Mouse (Mus musculus) testis, postnatal 14 days (tissue): ENCODE measurements at regions not wholly inside any gene's neighbourhood (a gene's known extent, or its start where the extent isn't known, plus 50 kb on each side); places are given as distances from the start of the nearest gene placed in this dataset.

ENCODE experiments used
- DNase-seq: peaks from one replicate; pipeline ENCODE4 v3.0.0; 2021; ENCODE audit warnings: low spot score

DNA sequence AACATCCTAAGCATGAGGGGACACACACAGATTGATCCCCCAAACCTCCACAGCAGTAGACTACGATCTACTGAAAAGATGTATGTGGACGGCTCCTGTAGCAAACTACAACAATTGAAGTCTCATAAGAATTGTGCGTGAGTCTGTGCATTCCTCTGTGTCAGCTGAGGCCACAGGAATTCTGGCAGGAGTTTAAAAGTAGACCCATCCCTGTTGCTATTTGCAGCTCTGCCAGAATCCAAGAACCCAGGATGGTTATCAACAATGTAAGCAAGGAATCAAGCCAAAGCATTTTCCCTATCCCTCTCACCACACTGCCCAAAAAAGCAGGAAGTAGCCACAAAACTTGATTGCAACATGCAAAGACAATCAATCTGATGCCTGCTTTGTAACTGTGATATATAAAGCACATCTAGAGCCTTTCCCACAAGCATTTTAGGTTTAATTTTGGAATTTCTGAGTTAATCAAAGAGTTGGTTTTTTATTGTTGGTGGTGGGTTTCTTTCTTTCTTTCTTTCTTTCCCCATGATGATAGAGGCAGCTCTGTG, 256.3 kb upstream of the Tbl1xr1 start:
- DNase-seq: no peak

DNA sequence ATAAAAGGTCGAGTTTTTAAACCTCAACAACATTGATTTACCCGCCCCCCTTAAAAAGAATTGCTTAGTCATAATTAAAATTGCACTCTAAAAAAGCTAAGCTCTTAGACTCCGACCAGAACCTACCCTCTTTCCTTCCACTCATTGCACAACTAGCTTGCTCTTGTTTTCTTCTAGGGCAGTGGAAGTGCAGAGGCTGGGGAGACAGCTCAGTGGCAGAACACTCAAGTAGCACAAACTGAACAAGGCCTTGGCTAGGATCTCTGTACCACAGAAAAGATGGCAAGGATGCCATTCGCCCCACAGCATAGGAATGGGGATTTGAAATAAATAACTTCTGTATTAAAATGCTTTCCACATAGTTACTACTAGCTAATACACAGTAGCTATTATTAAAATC, 253.8 kb upstream of the Tbl1xr1 start:
- no peak for DNase-seq

GRCm38 (mm10) chr3:21823331-21823730, 253.1 kb upstream of the Tbl1xr1 start:
- DNase-seq: no peak

GRCm38 (mm10) chr3:21824101-21824880, 252.2 kb upstream of the Tbl1xr1 start:
- no peak for DNase-seq

DNA sequence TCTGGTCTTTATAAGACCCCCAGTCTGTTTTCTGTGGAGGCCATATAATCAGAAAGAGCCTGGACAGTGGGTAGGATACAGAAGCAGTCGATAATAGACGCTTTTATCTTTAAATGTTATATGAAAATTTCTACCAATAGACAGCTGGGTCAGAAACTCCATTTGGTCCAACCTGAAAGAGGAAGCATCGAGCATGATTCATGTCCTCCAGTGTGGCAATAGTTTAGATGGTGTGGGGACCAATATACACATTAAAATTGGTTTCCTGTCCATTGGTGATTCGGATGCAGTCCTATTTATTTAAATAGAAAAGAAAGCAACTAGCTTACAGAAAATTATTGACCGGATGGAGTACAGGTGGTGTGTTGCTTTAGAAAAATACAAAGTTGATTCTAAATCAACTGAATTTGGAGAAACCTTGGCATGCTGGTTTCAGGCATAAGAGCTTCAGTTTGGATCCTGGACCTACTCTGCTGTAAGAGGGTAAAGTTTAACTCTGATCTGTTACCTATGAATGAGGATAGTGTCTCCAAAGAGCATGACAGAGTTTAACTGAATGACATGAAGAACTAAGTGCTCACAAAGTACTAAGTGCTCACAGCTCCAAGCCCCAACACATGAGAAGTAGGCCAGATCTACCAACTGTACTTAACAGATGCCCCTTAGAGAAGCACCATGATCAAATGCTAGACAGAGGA, 251.4 kb upstream of the Tbl1xr1 start:
- no peak for DNase-seq

GRCm38 (mm10) chr3:21827656-21828055, 248.8 kb upstream of the Tbl1xr1 start:
- no peak for DNase-seq

DNA sequence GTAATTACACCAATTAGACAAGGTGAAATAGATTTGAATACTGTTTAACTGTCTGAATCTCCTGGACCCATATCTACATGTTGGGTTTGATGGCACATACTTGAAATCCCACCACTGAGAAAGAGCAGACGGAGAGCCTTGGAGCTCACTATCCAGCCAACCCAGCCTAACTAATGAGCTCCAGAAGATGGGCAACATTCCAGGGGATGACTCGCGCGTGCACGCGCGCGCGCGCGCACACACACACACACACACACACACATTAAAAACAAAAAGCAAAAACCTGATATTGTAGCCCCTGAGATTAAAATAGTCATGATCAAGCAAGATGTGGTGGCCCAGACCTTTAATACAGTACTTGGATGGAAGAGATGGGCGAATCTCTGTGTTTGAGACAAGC, 243.3 kb upstream of the Tbl1xr1 start:
- DNase-seq: no peak

GRCm38 (mm10) chr3:21835526-21835925, 240.9 kb upstream of the Tbl1xr1 start:
- no peak for DNase-seq

GRCm38 (mm10) chr3:21837297-21837946, 239.0 kb upstream of the Tbl1xr1 start:
- DNase-seq: no peak

DNA sequence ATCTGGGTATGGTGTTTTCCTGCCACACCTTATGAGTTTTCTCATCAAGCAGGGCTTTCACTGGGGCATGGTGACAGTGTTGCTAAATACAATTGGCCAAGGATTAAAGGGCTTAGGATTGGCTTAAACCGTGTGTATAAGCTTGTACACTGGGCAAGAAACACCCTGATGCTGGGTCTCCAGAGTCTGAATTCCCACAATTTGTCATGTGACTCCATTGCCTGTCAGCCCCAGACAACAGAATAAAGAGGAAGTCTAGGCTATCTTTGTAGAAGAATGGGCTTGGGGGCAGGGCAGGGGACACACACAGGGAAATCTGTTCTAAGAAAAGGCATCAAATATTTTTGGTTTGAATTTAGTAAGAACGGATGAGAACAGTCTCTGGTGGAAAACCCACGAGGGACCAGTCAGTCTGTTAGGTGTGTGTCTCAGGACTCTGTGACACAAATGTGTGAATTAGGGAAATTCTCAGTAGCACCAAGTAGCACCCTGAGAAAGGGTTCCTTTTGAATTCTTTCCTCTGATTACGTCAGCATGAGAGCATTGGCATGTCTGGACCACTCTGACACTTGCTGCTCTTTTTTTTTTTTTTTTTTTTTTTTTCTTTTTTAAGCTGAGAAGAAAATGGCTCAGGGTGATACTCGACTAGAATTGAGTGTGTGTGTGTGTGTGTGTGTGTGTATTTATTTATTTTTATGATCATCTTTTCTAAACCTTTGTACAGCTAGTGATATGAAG, 235.5 kb upstream of the Tbl1xr1 start:
- no peak for DNase-seq

GRCm38 (mm10) chr3:21841506-21841905, 234.9 kb upstream of the Tbl1xr1 start:
- DNase-seq: no peak

DNA sequence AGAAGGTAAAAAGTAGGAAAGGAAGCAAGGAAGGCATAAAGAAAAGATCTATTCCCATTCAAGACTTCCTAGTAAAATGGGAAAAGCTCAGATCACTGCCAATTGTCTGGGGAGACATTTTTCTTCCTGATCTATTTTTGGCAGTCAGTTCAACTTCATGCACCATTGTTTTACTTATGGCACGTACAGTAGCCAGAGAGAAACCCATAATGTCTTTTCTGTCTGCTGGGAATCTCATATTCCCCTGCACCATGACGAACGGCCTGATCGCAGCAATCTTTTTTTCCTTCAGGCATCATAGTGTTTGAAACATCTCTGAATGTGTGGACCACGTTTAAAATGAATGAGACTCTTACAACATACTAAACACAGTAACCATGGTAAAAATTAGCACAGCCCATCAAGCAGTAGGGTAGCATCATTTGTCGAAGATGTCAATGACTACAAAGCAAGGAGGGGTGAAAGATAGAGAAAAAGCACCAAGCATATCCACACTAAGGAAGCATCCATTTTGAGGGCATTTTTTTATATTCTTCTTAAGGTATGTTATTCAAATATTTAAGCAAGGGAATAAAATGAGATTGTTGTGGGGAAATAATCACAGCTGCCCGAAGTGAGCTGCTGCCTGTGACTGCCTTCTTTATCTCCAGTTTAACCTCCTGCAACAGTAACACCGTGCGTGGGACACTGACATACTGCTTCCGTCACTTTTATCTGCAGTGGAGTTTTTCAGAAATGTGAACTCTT, 233.7 kb upstream of the Tbl1xr1 start:
- no peak for DNase-seq

- DNase-seq: no peak
Observed at GRCm38 (mm10) chr3:21843292-21843852, 233.1 kb upstream of the Tbl1xr1 start.

DNA sequence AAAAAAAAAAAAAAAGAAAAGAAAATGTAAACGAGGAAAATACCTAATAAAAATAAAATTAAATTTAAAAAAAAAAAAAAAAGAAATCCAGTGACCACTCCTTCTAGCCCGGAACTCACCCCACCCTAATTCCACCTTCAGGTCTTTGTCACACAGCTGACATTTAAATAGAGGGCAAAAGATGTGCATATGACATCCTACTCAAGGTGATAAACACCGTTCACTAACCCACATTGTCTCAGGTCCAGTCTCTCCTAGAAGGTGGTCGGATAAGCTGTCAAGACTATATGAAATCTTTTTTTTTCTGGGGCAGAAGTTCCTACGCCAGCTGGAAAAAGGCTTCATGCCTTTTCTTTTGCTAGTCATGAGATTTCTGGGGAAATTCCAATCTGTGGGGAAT, 226.6 kb upstream of the Tbl1xr1 start:
- DNase-seq: no peak

- DNase-seq: no peak
Observed at GRCm38 (mm10) chr3:21850977-21851376, 225.5 kb upstream of the Tbl1xr1 start.

DNA sequence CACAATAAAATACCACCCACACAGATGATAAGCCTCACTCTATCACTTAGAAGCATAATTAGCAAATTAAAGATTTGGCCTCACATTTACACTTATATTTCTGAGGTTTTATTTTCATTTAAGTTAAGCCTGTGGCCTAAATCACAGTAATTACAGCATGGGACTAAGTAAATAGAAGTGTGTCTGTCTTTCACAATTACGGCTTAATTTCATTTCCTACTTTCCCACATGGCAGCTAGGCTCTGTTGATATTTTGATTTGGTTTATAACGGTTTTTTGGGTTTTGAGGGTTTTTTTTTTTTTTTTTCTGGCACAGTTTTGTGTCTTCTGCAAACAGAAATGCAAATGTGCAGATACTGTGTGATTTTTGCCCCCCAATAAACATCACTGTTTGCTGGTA, 222.1 kb upstream of the Tbl1xr1 start:
- DNase-seq: no peak

DNA sequence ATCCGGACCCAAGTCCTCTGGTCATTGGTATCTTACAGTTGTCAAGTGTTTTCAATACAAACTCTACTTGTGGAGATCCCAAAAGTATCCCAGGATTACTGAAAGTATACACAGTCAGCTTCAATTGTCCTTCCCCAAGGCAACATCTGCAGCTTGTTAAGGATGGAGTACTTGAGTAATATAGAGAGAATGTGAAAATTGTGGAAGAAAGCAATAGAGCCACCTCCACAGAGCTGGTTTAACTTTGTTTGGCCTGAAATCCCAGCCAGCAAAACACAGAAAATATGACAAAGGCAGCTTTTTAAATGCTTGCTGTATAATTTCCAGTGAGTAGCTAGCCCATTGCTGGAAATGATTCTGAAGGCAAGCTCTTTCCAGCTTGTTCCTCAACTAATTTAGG, 217.0 kb upstream of the Tbl1xr1 start:
- no peak for DNase-seq

DNA sequence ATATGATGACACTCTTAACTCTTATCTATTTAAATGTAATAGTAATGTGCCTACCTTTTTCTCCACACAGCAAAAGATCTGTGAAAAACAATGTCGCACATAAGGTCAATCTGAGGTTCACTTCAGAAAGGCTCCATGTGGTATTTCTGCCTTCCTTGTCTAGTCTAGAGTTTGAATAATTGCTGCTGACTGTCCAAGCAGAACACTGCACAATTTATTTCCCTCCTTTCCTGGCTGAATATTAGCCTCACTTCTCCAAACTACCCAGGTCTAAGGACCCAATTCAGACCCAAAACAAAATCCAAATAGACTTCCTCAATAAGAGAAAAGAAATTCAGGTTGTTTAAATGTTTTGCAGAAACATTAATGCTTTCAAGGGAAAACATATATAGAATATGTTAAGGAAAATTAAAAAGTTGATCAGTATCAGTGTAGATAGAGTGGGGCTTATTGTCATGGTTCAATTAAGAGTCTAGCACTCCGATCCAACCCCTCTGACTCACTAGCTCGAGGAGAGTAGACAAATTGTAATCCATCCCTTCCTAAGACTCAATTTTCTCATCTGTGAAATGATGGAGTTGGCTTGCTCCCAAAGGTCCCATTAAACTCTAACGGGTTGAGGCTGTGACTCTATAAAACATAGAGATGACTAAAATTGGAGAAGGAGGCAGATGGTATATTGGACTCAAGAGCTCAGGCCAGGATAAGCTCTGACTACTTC, 215.4 kb upstream of the Tbl1xr1 start:
- no peak for DNase-seq

- no peak for DNase-seq
Observed at GRCm38 (mm10) chr3:21861636-21861970, 214.8 kb upstream of the Tbl1xr1 start.

DNA sequence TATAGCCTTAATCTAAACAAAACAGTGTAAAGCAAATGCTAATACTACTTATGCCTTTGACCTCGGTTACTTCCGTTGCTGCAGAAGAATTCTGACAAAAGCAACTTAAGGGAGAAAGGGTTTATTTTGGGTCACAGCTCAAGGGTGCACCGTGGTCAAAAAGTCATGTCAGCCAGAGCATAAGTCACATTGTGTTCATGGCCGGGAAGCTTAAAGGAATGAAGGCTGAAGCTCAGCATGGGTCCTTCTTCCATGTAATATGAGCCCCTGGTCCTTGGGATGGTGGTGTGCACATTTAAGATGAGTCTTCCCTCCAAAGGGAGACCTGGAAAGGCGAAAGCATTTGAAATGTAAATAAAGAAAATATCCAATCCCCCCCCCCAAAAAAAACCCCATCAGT, 212.1 kb upstream of the Tbl1xr1 start:
- DNase-seq: no peak

DNA sequence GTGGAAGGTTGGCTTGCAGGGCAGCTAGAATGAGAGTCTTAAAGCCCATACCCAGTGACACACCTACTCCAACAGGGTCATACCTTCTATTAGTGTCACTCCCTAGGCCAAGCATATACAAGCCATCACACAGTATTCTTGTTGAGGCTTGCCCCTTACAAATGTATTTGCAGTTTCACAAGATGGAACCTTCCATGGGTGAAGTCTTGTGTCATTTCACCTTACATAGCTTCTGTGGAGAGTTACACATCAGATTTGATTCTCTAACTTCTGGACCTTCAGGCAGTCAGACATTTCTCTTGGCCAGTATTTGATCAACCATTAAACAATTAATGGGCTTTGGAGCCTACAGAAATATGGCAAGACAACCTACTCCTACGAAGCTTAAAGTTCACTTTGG, 210.6 kb upstream of the Tbl1xr1 start:
- DNase-seq: no peak
